Mouse (Mus musculus): ENCODE data around the gene Mgat5. TPM values are rescaled to one million over a fixed set of nuclear protein-coding genes. Genes with fewer than 3 reads are reported as not detected.

Gene Mgat5
- polyA plus RNA-seq, 1 experiment from 2014 or later: 22.2 TPM

- H3K27me3 ChIP-seq (ENCODE audit: control insufficient read depth, insufficient read depth, low read length): no peaks in the 10 kb centered on the region
- H3K9ac ChIP-seq (replicated peaks; ENCODE audit: low read depth, low read length): no peak overlapping the region
- H3K27ac ChIP-seq (ENCODE audit: low read depth, low read length): no peak overlapping the region
- H3K9me3 ChIP-seq (ENCODE audit: control insufficient read depth, low read length): no peaks in the 10 kb centered on the region
- H3K4me2 ChIP-seq (ENCODE audit: low read depth, low read length): no peak overlapping the region
- peaks cover 5% of the 10 kb centered on the region; the same call in 1 of the 2 replicates for H3K4me1 ChIP-seq (ENCODE audit: control insufficient read depth, insufficient read depth, low read length)
- no peaks in the 10 kb centered on the region for H3K36me3 ChIP-seq (ENCODE audit: control insufficient read depth, insufficient read depth, low read length)
- 54% methylated on average over 3 of the region's 3 CpGs for WGBS
- ATAC-seq (ENCODE audit: low read depth): no peak
- H3K4me3 ChIP-seq (ENCODE audit: low read depth, low read length): no peak overlapping the region
These were observed 141.9 kb downstream of the Mgat5 start for GRCm38 (mm10) chr1:127346596-127347139.

- Histone ChIP-seq H3K9me3 (ENCODE audit: control insufficient read depth, low read length) (no peaks in the 10 kb centered on the region), H3K27ac (ENCODE audit: low read depth, low read length) (peak overlapping the region; percentile 35; the same call in 1 of the 2 replicates), H3K9ac (replicated peaks; ENCODE audit: low read depth, low read length) (no peak overlapping the region), H3K36me3 (ENCODE audit: control insufficient read depth, insufficient read depth, low read length) (no peaks in the 10 kb centered on the region), H3K4me2 (ENCODE audit: low read depth, low read length) (no peak overlapping the region), H3K27me3 (ENCODE audit: control insufficient read depth, insufficient read depth, low read length) (no peaks in the 10 kb centered on the region), H3K4me1 (ENCODE audit: control insufficient read depth, insufficient read depth, low read length) (peaks cover 5% of the 10 kb centered on the region; the same call in 1 of the 2 replicates), H3K4me3 (ENCODE audit: low read depth, low read length) (no peak overlapping the region)
- ATAC-seq (ENCODE audit: low read depth): peak; percentile 22; the same call in 1 of the 2 replicates
- WGBS: 90% methylated on average over 3 of the region's 3 CpGs
These were observed 143.2 kb downstream of the Mgat5 start for GRCm38 (mm10) chr1:127347878-127348620.

- Histone ChIP-seq H3K9ac (replicated peaks; ENCODE audit: low read depth, low read length) (no peak overlapping the region), H3K27me3 (ENCODE audit: control insufficient read depth, insufficient read depth, low read length) (no peaks in the 10 kb centered on the region), H3K4me2 (ENCODE audit: low read depth, low read length) (no peak overlapping the region), H3K4me3 (ENCODE audit: low read depth, low read length) (no peak overlapping the region), H3K9me3 (ENCODE audit: control insufficient read depth, low read length) (no peaks in the 10 kb centered on the region), H3K27ac (ENCODE audit: low read depth, low read length) (no peak overlapping the region; the same call in 1 of the 2 replicates), H3K4me1 (ENCODE audit: control insufficient read depth, insufficient read depth, low read length) (peaks cover 5% of the 10 kb centered on the region; the same call in 1 of the 2 replicates), H3K36me3 (ENCODE audit: control insufficient read depth, insufficient read depth, low read length) (no peaks in the 10 kb centered on the region)
- WGBS: 50% methylated on average over 9 of the region's 9 CpGs
- ATAC-seq (ENCODE audit: low read depth): peak; percentile 94
These were observed 144.0 kb downstream of the Mgat5 start for GRCm38 (mm10) chr1:127348642-127349341.

GRCm38 (mm10) chr1:127351380-127352057, 146.7 kb downstream of the Mgat5 start:
- Histone ChIP-seq H3K27me3 (ENCODE audit: control insufficient read depth, insufficient read depth, low read length) (no peaks in the 10 kb centered on the region), H3K4me2 (ENCODE audit: low read depth, low read length) (no peak overlapping the region), H3K4me3 (ENCODE audit: low read depth, low read length) (no peak overlapping the region), H3K9me3 (ENCODE audit: control insufficient read depth, low read length) (no peaks in the 10 kb centered on the region), H3K27ac (ENCODE audit: low read depth, low read length) (no peak overlapping the region), H3K36me3 (ENCODE audit: control insufficient read depth, insufficient read depth, low read length) (no peaks in the 10 kb centered on the region), H3K4me1 (ENCODE audit: control insufficient read depth, insufficient read depth, low read length) (peaks cover 5% of the 10 kb centered on the region; the same call in 1 of the 2 replicates), H3K9ac (replicated peaks; ENCODE audit: low read depth, low read length) (no peak overlapping the region)
- ATAC-seq (ENCODE audit: low read depth): no peak
- WGBS: 92% methylated on average over 12 of the region's 12 CpGs

GRCm38 (mm10) chr1:127352131-127352793, 147.4 kb downstream of the Mgat5 start:
- WGBS: 82% methylated on average over 4 of the region's 4 CpGs
- Histone ChIP-seq H3K27me3 (ENCODE audit: control insufficient read depth, insufficient read depth, low read length) (no peaks in the 10 kb centered on the region), H3K4me1 (ENCODE audit: control insufficient read depth, insufficient read depth, low read length) (peaks cover 5% of the 10 kb centered on the region; the same call in 1 of the 2 replicates), H3K9ac (replicated peaks; ENCODE audit: low read depth, low read length) (no peak overlapping the region), H3K4me3 (ENCODE audit: low read depth, low read length) (no peak overlapping the region), H3K36me3 (ENCODE audit: control insufficient read depth, insufficient read depth, low read length) (no peaks in the 10 kb centered on the region), H3K27ac (ENCODE audit: low read depth, low read length) (no peak overlapping the region; the same call in 1 of the 2 replicates), H3K9me3 (ENCODE audit: control insufficient read depth, low read length) (no peaks in the 10 kb centered on the region), H3K4me2 (ENCODE audit: low read depth, low read length) (no peak overlapping the region)
- ATAC-seq (ENCODE audit: low read depth): no peak

GRCm38 (mm10) chr1:127353408-127353807, 148.6 kb downstream of the Mgat5 start:
- 63% methylated on average over 9 of the region's 9 CpGs for WGBS
- Histone ChIP-seq H3K9ac (replicated peaks; ENCODE audit: low read depth, low read length) (no peak overlapping the region), H3K4me2 (ENCODE audit: low read depth, low read length) (no peak overlapping the region), H3K4me3 (ENCODE audit: low read depth, low read length) (no peak overlapping the region), H3K9me3 (ENCODE audit: control insufficient read depth, low read length) (no peaks in the 10 kb centered on the region), H3K36me3 (ENCODE audit: control insufficient read depth, insufficient read depth, low read length) (no peaks in the 10 kb centered on the region), H3K27me3 (ENCODE audit: control insufficient read depth, insufficient read depth, low read length) (no peaks in the 10 kb centered on the region), H3K4me1 (ENCODE audit: control insufficient read depth, insufficient read depth, low read length) (no peaks in the 10 kb centered on the region), H3K27ac (ENCODE audit: low read depth, low read length) (no peak overlapping the region)
- ATAC-seq (ENCODE audit: low read depth): no peak

GRCm38 (mm10) chr1:127354152-127354551, 149.3 kb downstream of the Mgat5 start:
- Histone ChIP-seq H3K4me1 (ENCODE audit: control insufficient read depth, insufficient read depth, low read length) (no peaks in the 10 kb centered on the region), H3K36me3 (ENCODE audit: control insufficient read depth, insufficient read depth, low read length) (no peaks in the 10 kb centered on the region), H3K27ac (ENCODE audit: low read depth, low read length) (no peak overlapping the region), H3K4me2 (ENCODE audit: low read depth, low read length) (no peak overlapping the region), H3K27me3 (ENCODE audit: control insufficient read depth, insufficient read depth, low read length) (no peaks in the 10 kb centered on the region), H3K9ac (replicated peaks; ENCODE audit: low read depth, low read length) (no peak overlapping the region), H3K4me3 (ENCODE audit: low read depth, low read length) (no peak overlapping the region), H3K9me3 (ENCODE audit: control insufficient read depth, low read length) (no peaks in the 10 kb centered on the region)
- 84% methylated on average over 5 of the region's 5 CpGs for whole genome bisulfite sequencing
- no peak for ATAC-seq (ENCODE audit: low read depth)

- no peak overlapping the region for H3K4me3 ChIP-seq (ENCODE audit: low read depth, low read length)
- WGBS: 80% methylated on average over 3 of the region's 3 CpGs
- no peak for ATAC-seq (ENCODE audit: low read depth)
- H3K27ac ChIP-seq (ENCODE audit: low read depth, low read length): no peak overlapping the region
- H3K4me2 ChIP-seq (ENCODE audit: low read depth, low read length): no peak overlapping the region
- H3K9me3 ChIP-seq (ENCODE audit: control insufficient read depth, low read length): no peaks in the 10 kb centered on the region
- H3K36me3 ChIP-seq (ENCODE audit: control insufficient read depth, insufficient read depth, low read length): no peaks in the 10 kb centered on the region
- H3K27me3 ChIP-seq (ENCODE audit: control insufficient read depth, insufficient read depth, low read length): no peaks in the 10 kb centered on the region
- no peaks in the 10 kb centered on the region for H3K4me1 ChIP-seq (ENCODE audit: control insufficient read depth, insufficient read depth, low read length)
- H3K9ac ChIP-seq (replicated peaks; ENCODE audit: low read depth, low read length): no peak overlapping the region
These were observed 150.2 kb downstream of the Mgat5 start for GRCm38 (mm10) chr1:127355034-127355433.
